In the genomic region with DNA sequence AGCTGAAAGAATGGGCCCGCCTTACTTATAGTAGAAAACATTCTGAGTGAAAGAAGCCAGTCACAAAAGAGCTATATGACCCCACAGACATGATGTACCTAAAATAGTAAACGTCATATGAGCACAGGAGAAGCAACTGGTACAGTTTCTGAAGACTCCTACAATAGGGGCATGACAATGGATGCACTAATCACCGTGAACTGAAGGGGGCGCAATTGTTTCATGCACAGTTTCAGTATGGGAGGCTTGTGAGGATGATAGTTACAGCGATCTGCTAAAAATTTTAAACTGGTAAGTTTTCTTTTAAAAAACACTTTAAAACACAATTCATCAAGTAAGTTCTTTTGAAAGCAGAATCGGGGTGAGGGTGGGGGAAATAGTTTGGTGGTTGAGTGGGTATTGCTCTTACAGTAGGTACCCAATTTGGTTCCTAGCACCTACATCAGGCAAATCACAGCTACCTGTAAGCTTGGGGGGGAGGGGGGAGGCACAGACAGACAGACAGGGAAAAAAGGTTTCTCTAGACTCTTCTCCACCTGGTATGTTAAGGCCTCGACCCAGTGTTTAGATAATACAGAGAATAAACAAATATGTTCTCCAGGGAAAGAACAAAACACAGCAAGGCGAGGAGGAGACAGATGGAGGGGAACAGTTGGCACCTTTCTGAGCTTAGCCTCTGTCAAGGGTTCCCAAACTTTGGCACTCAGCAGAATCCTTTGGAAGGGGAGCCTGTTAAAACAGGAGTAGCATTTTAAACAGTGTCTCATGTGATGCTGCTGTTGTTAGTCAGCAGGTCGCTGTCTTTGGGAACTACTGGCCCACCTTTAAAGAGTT, we compare ENCODE assay signal across 8 mouse cellular contexts.
DNase-seq lines count a peak whose midpoint lies in the region; ATAC-seq lines count a peak whose summit lies in the region.

No protein-coding gene starts in this region.

- no peaks in the 10 kb centered on the region for H3K9me3 ChIP-seq in hindbrain, embryonic 11.5 days (ENCODE audit: control insufficient read depth, low read length)

- H3K27me3 ChIP-seq in hindbrain, embryonic 11.5 days (ENCODE audit: control insufficient read depth, insufficient read depth, low read length), result no peaks in the 10 kb centered on the region

- peak overlapping the region; percentile 22; the same call in 1 of the 2 replicates for H3K4me2 ChIP-seq in hindbrain, embryonic 11.5 days (replicated peaks; ENCODE audit: low read depth, low read length)

- peak; percentile 75 for DNase-seq in Muller cell, postnatal 12 days (ENCODE audit: inconsistent ontology term)
- DNase-seq in cerebellum, adult 8-10 months, result peak; percentile 79
- DNase-seq in frontal cortex, postnatal 10 days (ENCODE audit: low spot score in 2 of 2), result peak; percentile 41 to 79
- peak; percentile 90 for DNase-seq in hindbrain, embryonic 11.5 days (ENCODE audit: low spot score)
- peak; percentile 92 for DNase-seq in layer of hippocampus, adult 9-10 months (ENCODE audit: low spot score)
- DNase-seq in lung, postnatal 14 days, result peak; percentile 89
- peak; percentile 80 for DNase-seq in right cerebral cortex, adult 18-20 months
- peak; percentile 48 for DNase-seq in urinary bladder, postnatal 10 days (ENCODE audit: low spot score)

- H3K4me1 ChIP-seq in hindbrain, embryonic 11.5 days (replicated peaks; ENCODE audit: control insufficient read depth, insufficient read depth, low read length), result no peaks in the 10 kb centered on the region

- no peak overlapping the region for H3K9ac ChIP-seq in hindbrain, embryonic 11.5 days (ENCODE audit: low read depth, low read length)

- H3K36me3 ChIP-seq in hindbrain, embryonic 11.5 days (ENCODE audit: control insufficient read depth, insufficient read depth, low read length), result no peaks in the 10 kb centered on the region

- no peak overlapping the region for H3K27ac ChIP-seq in hindbrain, embryonic 11.5 days (ENCODE audit: low read depth, low read length)

- peak; percentile 79 for ATAC-seq in hindbrain, embryonic 11.5 days (ENCODE audit: low FRiP score)

- no peak overlapping the region for H3K4me3 ChIP-seq in hindbrain, embryonic 11.5 days (ENCODE audit: low read depth, low read length)

- WGBS in hindbrain, embryonic 11.5 days, result 11% methylated on average over 9 of the region's 9 CpGs
